In genomic region chr9:64636961-64637360, GRCm38 (mm10) we compare ENCODE assay signal across 22 mouse cellular contexts.
DNase-seq lines count a peak whose midpoint lies in the region; ATAC-seq and TF ChIP-seq lines count a peak whose summit lies in the region.
"Had no signal": no experiment of that assay in that cellular context is flagged by ENCODE, and none has a peak within 500 bp of the region (broad histone marks: within the 10 kb centered on the region; RNA-seq: fewer than 3 reads in every experiment).

No protein-coding gene starts in this region.

- peak in 1 of 2 experiments; percentile 19 for DNase-seq in left cerebral cortex, adult 2 months (ENCODE audit: extremely low spot score in 1 of 2, low spot score in 2 of 2)
- no peak for DNase-seq in left cerebral cortex, adult 8-10 months (ENCODE audit: low spot score in 2 of 2)
- DNase-seq in cerebellum, postnatal 14 days: peak; percentile 76 to 85
- DNase-seq in right cerebral cortex, postnatal 4 days: no peak
- no peak for DNase-seq in ovary, postnatal 10 days (ENCODE audit: low spot score)
- DNase-seq: adrenal gland, postnatal 10 days; gastrocnemius, postnatal 25 days; heart, adult 2 months; heart, postnatal 36 days; layer of hippocampus, adult 9-11 months; thymus, postnatal 14 days had no signal

- no peaks in the 10 kb centered on the region for H3K27me3 ChIP-seq in intestine, embryonic 16.5 days (replicated peaks; ENCODE audit: control insufficient read depth, insufficient read depth, low read length)
- H3K27me3 ChIP-seq in intestine, embryonic 15.5 days (replicated peaks): no peaks in the 10 kb centered on the region
- H3K27me3 ChIP-seq: hindbrain, embryonic 15.5 days had no signal

- peaks cover 6% of the 10 kb centered on the region; the same call in 1 of the 2 replicates for H3K4me1 ChIP-seq in intestine, embryonic 16.5 days (ENCODE audit: control insufficient read depth, insufficient read depth, low read length)
- no peaks in the 10 kb centered on the region; the same call in 1 of the 2 replicates for H3K4me1 ChIP-seq in intestine, embryonic 15.5 days (replicated peaks)

- no peak for TF ChIP-seq CTCF in left cerebral cortex, adult 2 months (IDR thresholded peaks at IDR 0.05)

- H3K27ac ChIP-seq in intestine, embryonic 16.5 days (ENCODE audit: low read length): peak overlapping the region; percentile 15; the same call in 1 of the 2 replicates
- no peak overlapping the region for H3K27ac ChIP-seq in intestine, embryonic 15.5 days
- peak overlapping the region; percentile 72 for H3K27ac ChIP-seq in left cerebral cortex, adult 2 months
- H3K27ac ChIP-seq: embryonic facial prominence, embryonic 10.5 days; heart, adult 2 months; hindbrain, embryonic 15.5 days; kidney, postnatal 0 days; limb, embryonic 15.5 days; liver, embryonic 15.5 days; midbrain, embryonic 13.5 days; neural tube, embryonic 13.5 days had no signal

- no peaks in the 10 kb centered on the region for H3K36me3 ChIP-seq in intestine, embryonic 16.5 days (ENCODE audit: control insufficient read depth, insufficient read depth, low read length)
- H3K36me3 ChIP-seq in intestine, embryonic 15.5 days: no peaks in the 10 kb centered on the region
- H3K36me3 ChIP-seq: embryonic facial prominence, embryonic 10.5 days; hindbrain, embryonic 15.5 days; limb, embryonic 15.5 days; liver, embryonic 15.5 days; midbrain, embryonic 13.5 days; neural tube, embryonic 13.5 days had no signal

- H3K4me3 ChIP-seq in intestine, embryonic 16.5 days (ENCODE audit: low read length): no peak overlapping the region
- no peak overlapping the region for H3K4me3 ChIP-seq in intestine, embryonic 15.5 days (replicated peaks)
- H3K4me3 ChIP-seq in left cerebral cortex, adult 2 months: no peak overlapping the region
- H3K4me3 ChIP-seq: embryonic facial prominence, embryonic 10.5 days; heart, adult 2 months; hindbrain, embryonic 15.5 days; limb, embryonic 15.5 days; liver, embryonic 15.5 days; midbrain, embryonic 13.5 days; neural tube, embryonic 13.5 days had no signal

- ATAC-seq in intestine, embryonic 16.5 days: no peak
- no peak for ATAC-seq in intestine, embryonic 15.5 days
- ATAC-seq: activated CD4-positive, CD25-positive, alpha-beta regulatory T cell, adult 4 months; CD4-positive, CD25-positive, alpha-beta regulatory T cell, adult 4 months; midbrain, embryonic 13.5 days had no signal

- no peaks in the 10 kb centered on the region for H3K9me3 ChIP-seq in intestine, embryonic 16.5 days (ENCODE audit: control insufficient read depth, low read length)
- H3K9me3 ChIP-seq in intestine, embryonic 15.5 days: no peaks in the 10 kb centered on the region
- H3K9me3 ChIP-seq: embryonic facial prominence, embryonic 10.5 days; hindbrain, embryonic 15.5 days; limb, embryonic 15.5 days; liver, embryonic 15.5 days; midbrain, embryonic 13.5 days; neural tube, embryonic 13.5 days had no signal

- 0 out of 2 replicates have a peak overlapping the region, but pooled peaks have one; percentile 68 for H3K9ac ChIP-seq in intestine, embryonic 16.5 days (ENCODE audit: low read depth, low read length)
- no peak overlapping the region for H3K9ac ChIP-seq in intestine, embryonic 15.5 days
- H3K9ac ChIP-seq: hindbrain, embryonic 15.5 days; limb, embryonic 15.5 days; liver, embryonic 15.5 days; midbrain, embryonic 13.5 days; neural tube, embryonic 13.5 days had no signal

- intact Hi-C loops in left cerebral cortex, adult 2 months (cut with DNase I): loop anchor here (2.0 kb wide), 2 partner anchors 108 to 136 kb away; no protein-coding TSS in a partner anchor

- WGBS in intestine, embryonic 16.5 days: 62% methylated on average over 2 of the region's 2 CpGs
- WGBS in intestine, embryonic 15.5 days: 54% methylated on average over 2 of the region's 2 CpGs

- no peak overlapping the region for H3K4me2 ChIP-seq in intestine, embryonic 16.5 days (ENCODE audit: low read depth, low read length)
- no peak overlapping the region for H3K4me2 ChIP-seq in intestine, embryonic 15.5 days (replicated peaks)
- H3K4me2 ChIP-seq: hindbrain, embryonic 15.5 days; limb, embryonic 15.5 days; liver, embryonic 15.5 days; midbrain, embryonic 13.5 days; neural tube, embryonic 13.5 days had no signal

Comparison
In these comparisons a context has a peak if more than half of its experiments do, and no peak if none do; other contexts are left out.
1. DNase-seq: peak in cerebellum, postnatal 14 days (2 of 2); none in left cerebral cortex, adult 8-10 months (0 of 2), right cerebral cortex, postnatal 4 days (single experiment) and ovary, postnatal 10 days (single experiment).